Mouse (Mus musculus) ES-E14 (cell line): ENCODE measurements at regions not wholly inside any gene's neighbourhood (a gene's known extent, or its start where the extent isn't known, plus 50 kb on each side); places are given as distances from the start of the nearest gene placed in this dataset.

ENCODE experiments used
- CHD2 ChIP-seq: IDR thresholded peaks from 2 replicates; pipeline ENCODE4 v1.6.1; 2014; ENCODE audit warnings: mild to moderate bottlenecking, low read depth, low read length, inconsistent platforms
- HCFC1 ChIP-seq: IDR thresholded peaks from 2 replicates; pipeline ENCODE4 v1.6.1; 2012; ENCODE audit warnings: low read length, inconsistent platforms, borderline replicate concordance; ENCODE audit not compliant: insufficient read depth
- MAFK ChIP-seq: IDR thresholded peaks from 2 replicates; pipeline ENCODE4 v1.6.1; 2014; ENCODE audit warnings: mild to moderate bottlenecking, low read depth, low read length, inconsistent platforms; ENCODE audit not compliant: insufficient read depth
- ZC3H11A ChIP-seq: IDR thresholded peaks from 2 replicates; pipeline ENCODE4 v1.6.1; 2012; ENCODE audit warnings: low read depth, mild to moderate bottlenecking, inconsistent platforms, low read length, borderline replicate concordance
- ZNF384 ChIP-seq: IDR thresholded peaks from 2 replicates; pipeline ENCODE4 v1.6.1; 2012; ENCODE audit warnings: low read depth, low read length, inconsistent platforms

GRCm38 (mm10) chr3:140034101-140034500 lies 828.6 kb downstream of the Stpg2 start:
- TF ChIP-seq MAFK (no peak), CHD2 (no peak), HCFC1 (no peak), ZC3H11A (no peak), ZNF384 (no peak)
